Mouse (Mus musculus) heart, adult 2 months (tissue): ENCODE data around the gene Cacna2d1.

Experiments used
- CTCF ChIP-seq: fragments of 200-600 bp; IDR thresholded peaks from 2 replicates; pipeline ENCODE4 v1.8.1; 2022; ENCODE audit warnings: antibody characterized with exemption, mild to moderate bottlenecking, moderate library complexity
- EP300 ChIP-seq: fragments of 200-500 bp; IDR thresholded peaks from 2 replicates; pipeline ENCODE4 v1.6.1; 2011; ENCODE audit warnings: low read depth, low read length, control low read depth; ENCODE audit not compliant: insufficient read depth
- POLR2A ChIP-seq: fragments of 200-500 bp; IDR thresholded peaks from 2 replicates; pipeline ENCODE4 v1.6.1; 2011; ENCODE audit warnings: mild to moderate bottlenecking, low read depth, low read length, control low read depth; ENCODE audit not compliant: insufficient read depth

DNA sequence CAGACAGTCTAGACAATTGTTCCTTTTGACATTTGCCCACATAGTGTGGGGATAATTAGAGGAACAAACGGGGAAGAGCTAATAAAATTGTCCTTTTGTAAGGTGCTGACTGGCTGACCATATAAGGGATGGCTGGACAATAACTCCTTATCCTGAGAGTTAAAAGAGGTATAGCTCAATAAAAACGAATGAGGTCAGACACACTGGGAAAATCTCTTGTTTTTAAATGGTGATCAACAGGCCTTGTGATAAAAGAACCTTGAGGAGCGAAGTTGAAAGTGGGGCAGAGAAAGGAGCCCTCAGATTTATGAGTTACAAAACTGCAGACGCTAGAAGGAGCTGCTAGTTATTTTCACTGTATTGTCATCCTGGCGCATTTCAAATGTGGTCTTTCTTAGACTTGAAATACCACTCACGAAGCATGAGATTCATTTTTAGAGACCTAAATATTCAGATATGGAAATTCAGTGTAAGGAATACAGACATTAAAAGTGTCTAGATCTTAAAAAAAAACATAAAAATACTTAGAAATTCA is 6.8 kb downstream of the Cacna2d1 start:
- no peak for TF ChIP-seq CTCF
- no peak for TF ChIP-seq EP300
- TF ChIP-seq POLR2A = no peak
